Mouse (Mus musculus) intestine, embryonic 15.5 days (tissue): ENCODE results near the gene Nell1. TPM values are rescaled to one million over a fixed set of nuclear protein-coding genes. Genes with fewer than 3 reads are reported as not detected.

Source experiments
- ATAC-seq: fragments of 200-750 bp; cut with Nextera tagmentation; 2 replicates; pipeline ENCODE4 v1.8.0; 2017; ENCODE audit warnings: moderate TSS enrichment, moderate library complexity
- H3K27ac ChIP-seq: fragments of 300-500 bp; sonication (generic); 2 replicates; pipeline ENCODE4 v1.5.1; 2015; ENCODE audit warnings: mild to moderate bottlenecking, inconsistent platforms
- H3K27me3 ChIP-seq: fragments of 300-500 bp; sonication (generic); replicated peaks from 2 replicates; pipeline ENCODE4 v1.6.1; 2015; ENCODE audit warnings: inconsistent platforms
- H3K36me3 ChIP-seq: fragments of 300-500 bp; sonication (generic); 2 replicates; pipeline ENCODE4 v1.6.1; 2015; ENCODE audit warnings: inconsistent platforms
- H3K4me1 ChIP-seq: fragments of 300-500 bp; sonication (generic); replicated peaks from 2 replicates; pipeline ENCODE4 v1.6.1; 2015; ENCODE audit warnings: inconsistent platforms
- H3K4me2 ChIP-seq: fragments of 300-500 bp; sonication (generic); replicated peaks from 2 replicates; pipeline ENCODE4 v1.6.1; 2015; ENCODE audit warnings: mild to moderate bottlenecking, inconsistent platforms
- H3K4me3 ChIP-seq: fragments of 300-500 bp; sonication (generic); replicated peaks from 2 replicates; pipeline ENCODE4 v1.5.1; 2015; ENCODE audit warnings: inconsistent platforms
- H3K9ac ChIP-seq: fragments of 300-500 bp; sonication (generic); 2 replicates; pipeline ENCODE4 v1.6.1; 2015; ENCODE audit warnings: inconsistent platforms
- H3K9me3 ChIP-seq: fragments of 300-500 bp; sonication (generic); 2 replicates; pipeline ENCODE4 v1.6.1; 2016; ENCODE audit warnings: inconsistent platforms
- WGBS: fragments of 180-500 bp; shearing (Covaris S2); methylation state at CpG from one replicate; pipeline ENCODE4 v1.1.7; 2015; 5-methylcytosine and 5-hydroxymethylcytosine counted together
- polyA plus RNA-seq: library from polyadenylated mRNA; unstranded; fragments of >200 nt; fragmentation: Nextera tagmentation; extraction: Ambion mirVana; gene quantifications from 2 replicates; pipeline ENCODE4 v1.2.1, GENCODE M21; 2015

Nell1 gene
- polyA plus RNA-seq, 1 experiment from 2014 or later: 4.0 TPM

DNA sequence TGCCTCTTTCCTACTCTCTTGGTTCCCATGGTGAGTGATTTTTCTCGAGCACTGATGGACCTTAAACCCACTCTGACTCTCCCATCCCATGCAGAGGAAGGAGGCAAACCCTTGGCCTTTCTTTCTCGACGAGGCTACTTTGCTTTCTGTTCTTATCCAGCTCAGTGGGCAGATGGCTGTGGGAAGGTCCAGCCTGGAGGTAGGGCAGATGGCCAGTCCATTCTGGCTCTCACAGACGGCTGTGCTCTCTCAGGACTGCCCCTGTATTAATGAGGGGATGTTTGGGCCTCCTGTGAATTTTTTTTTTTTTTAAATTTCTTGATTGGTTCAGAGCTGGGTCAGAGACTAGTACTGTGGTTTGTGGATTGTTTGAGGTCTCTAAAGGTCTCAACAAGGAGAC is 5.1 kb upstream of the Nell1 start:
- Histone ChIP-seq H3K9me3 (no peaks in the 10 kb centered on the region), H3K36me3 (no peaks in the 10 kb centered on the region), H3K27me3 (peaks cover 7% of the 10 kb centered on the region), H3K4me1 (0 out of 2 replicates have a peak, but pooled peaks cover under 1% of the 10 kb centered on the region), H3K27ac (no peak overlapping the region), H3K4me3 (no peak overlapping the region), H3K9ac (no peak overlapping the region), H3K4me2 (no peak overlapping the region)
- 54% methylated on average over 4 of the region's 4 CpGs for WGBS
- ATAC-seq: no peak

DNA sequence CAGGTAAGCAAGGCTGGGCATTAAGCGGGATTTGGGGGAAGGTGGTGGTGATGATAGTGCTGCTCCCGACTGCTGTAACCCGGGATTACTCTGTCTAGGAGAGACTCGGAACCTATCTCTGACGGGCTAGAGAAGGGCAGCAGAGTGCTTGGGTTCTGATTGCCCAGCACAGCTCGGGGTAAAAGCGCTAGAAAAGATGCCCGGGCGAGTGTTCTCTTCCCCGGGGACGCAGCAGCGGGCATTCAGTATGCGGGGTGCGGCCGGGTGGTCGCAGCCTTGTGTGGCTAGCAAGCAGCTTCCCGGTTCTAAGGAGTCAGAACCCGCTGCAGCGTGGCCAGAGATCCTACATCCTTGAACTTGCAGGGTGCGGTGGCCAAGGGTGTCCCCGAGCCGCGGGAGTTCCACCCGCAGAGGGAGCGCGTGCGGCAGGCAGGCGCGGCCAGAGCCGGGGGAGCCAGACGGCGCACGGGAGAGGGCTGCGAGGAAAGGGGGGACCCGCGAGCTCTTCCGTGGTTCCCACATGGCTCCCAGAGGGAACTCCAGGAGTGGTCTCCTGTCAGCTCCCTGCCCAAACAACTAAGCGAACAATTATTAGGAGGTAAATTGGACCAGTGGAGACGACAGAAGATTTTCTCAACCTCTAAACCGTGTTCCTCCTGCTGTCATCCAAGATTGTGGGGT is 917 bp downstream of the Nell1 start:
- WGBS: under 1% methylated on average over 40 of the region's 40 CpGs
- peaks cover 29% of the 10 kb centered on the region for H3K27me3 ChIP-seq
- no peaks in the 10 kb centered on the region for H3K9me3 ChIP-seq
- no peak overlapping the region for H3K9ac ChIP-seq
- no peaks in the 10 kb centered on the region for H3K36me3 ChIP-seq
- ATAC-seq: peak; percentile 55
- peak overlapping the region; percentile 50 for H3K4me3 ChIP-seq
- no peak overlapping the region for H3K27ac ChIP-seq
- H3K4me2 ChIP-seq: peak overlapping the region; percentile 95
- H3K4me1 ChIP-seq: peaks cover 15% of the 10 kb centered on the region; the same call in 1 of the 2 replicates

DNA sequence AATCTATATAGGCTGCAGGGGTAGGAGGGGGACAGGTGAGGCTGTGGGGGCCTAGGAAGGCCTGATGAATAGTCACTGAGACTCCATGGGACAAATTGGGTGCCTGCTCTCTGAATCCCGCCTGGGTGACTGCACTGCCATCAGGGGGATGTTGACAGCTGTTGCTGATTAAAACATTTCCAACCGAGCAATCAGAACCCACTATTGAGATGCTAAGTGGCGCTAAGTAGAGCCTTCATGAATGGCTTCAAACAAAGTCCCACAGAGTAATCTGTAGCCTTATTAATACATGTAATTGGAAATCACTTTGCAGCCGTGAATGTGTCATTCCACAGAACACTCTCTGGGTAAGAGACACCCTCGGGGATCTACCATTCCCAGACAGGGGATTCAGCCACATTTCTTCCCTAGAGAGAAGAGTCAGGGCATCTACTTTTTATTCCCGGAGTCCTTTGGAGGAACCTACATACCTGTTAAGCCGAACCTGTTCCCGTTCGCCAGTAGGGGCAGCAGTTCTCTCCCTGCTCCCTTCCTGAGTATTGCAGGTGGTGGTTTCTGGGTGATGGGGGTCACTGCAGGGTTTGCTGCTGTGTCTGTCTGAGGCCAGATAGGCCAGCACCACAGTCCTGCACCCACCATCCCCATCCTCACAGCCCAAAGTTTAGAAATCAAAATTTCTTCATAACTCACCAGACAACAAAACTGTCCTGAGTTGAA is 7.0 kb downstream of the Nell1 start:
- Histone ChIP-seq H3K4me1 (0 out of 2 replicates have a peak, but pooled peaks cover 3% of the 10 kb centered on the region), H3K9ac (no peak overlapping the region), H3K4me3 (no peak overlapping the region), H3K9me3 (no peaks in the 10 kb centered on the region), H3K27ac (no peak overlapping the region), H3K27me3 (peaks cover 2% of the 10 kb centered on the region), H3K4me2 (no peak overlapping the region), H3K36me3 (no peaks in the 10 kb centered on the region)
- WGBS: 31% methylated on average over 9 of the region's 9 CpGs
- ATAC-seq: no peak

DNA sequence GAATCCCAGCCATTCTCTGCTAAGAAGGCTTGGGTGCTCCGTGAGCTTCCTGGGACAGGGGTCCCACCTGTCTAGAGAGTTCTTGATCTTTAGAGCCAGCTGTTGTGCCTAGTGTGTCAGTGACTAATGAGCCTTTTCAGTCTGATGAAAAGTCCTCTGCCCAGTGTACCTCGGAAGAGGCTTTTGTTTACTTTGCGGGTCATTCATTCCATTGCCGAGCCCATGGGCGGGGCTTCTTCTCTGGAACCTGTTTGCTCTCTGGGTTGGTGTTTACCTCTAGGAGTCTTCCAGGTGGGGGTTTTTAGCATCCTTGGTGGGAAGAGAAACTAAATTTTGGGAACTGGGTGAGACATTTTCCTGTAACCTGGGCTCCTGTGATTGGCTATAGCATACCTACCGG is 10.0 kb downstream of the Nell1 start:
- H3K4me3 ChIP-seq: no peak overlapping the region
- H3K27me3 ChIP-seq: no peaks in the 10 kb centered on the region; the same call in 1 of the 2 replicates
- peak overlapping the region; percentile 43; the same call in 1 of the 2 replicates for H3K4me2 ChIP-seq
- peak; percentile 66; the same call in 1 of the 2 replicates for ATAC-seq
- no peak overlapping the region for H3K27ac ChIP-seq
- H3K9me3 ChIP-seq: no peaks in the 10 kb centered on the region
- H3K4me1 ChIP-seq: 0 out of 2 replicates have a peak, but pooled peaks cover 3% of the 10 kb centered on the region
- no peaks in the 10 kb centered on the region for H3K36me3 ChIP-seq
- 26% methylated on average over 6 of the region's 6 CpGs for WGBS
- no peak overlapping the region for H3K9ac ChIP-seq

DNA sequence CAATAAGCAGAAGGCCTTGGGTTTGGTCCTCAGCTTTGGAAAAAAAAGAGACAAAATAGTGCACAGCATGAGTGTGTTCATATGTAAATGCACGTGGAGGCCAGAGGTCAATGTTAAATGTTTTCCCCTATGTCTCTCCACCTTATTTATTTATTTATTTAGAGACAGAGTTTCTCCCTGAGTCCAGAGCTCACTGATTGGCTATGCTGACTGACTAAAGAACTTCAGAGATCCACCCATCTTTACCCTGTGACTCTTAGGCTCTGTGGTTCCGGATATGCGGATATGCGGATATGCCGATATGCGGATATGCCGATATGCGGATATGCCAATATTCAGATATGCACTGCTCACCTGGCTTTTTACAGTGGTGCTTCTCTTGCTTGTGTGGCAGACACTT is 11.3 kb downstream of the Nell1 start:
- H3K9me3 ChIP-seq: no peaks in the 10 kb centered on the region
- 0 out of 2 replicates have a peak, but pooled peaks cover 3% of the 10 kb centered on the region for H3K4me1 ChIP-seq
- no peaks in the 10 kb centered on the region for H3K36me3 ChIP-seq
- no peak overlapping the region for H3K4me2 ChIP-seq
- no peak overlapping the region for H3K9ac ChIP-seq
- H3K27me3 ChIP-seq: no peaks in the 10 kb centered on the region
- ATAC-seq: no peak
- no peak overlapping the region for H3K4me3 ChIP-seq
- WGBS: 95% methylated on average over 8 of the region's 8 CpGs
- H3K27ac ChIP-seq: no peak overlapping the region

DNA sequence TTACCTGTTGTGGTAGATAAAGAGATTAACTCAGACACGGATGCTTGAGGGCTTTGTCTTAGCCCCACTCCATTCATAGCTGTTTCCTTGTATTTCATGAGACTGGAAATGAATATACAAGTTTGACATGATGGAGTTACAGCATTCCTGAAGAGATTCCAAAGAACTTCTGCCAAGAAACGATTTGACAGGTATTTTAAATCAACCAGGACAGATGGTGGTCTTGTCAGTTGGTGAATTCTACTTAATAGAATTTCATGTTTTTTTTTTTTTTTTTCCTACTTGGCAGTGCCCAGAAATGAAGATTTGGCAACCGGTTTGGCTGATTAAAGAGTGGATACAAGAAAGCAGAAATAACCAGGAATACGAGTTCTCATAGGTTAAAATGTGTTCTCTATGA is 24.7 kb downstream of the Nell1 start:
- no peaks in the 10 kb centered on the region for H3K27me3 ChIP-seq
- ATAC-seq: no peak

DNA sequence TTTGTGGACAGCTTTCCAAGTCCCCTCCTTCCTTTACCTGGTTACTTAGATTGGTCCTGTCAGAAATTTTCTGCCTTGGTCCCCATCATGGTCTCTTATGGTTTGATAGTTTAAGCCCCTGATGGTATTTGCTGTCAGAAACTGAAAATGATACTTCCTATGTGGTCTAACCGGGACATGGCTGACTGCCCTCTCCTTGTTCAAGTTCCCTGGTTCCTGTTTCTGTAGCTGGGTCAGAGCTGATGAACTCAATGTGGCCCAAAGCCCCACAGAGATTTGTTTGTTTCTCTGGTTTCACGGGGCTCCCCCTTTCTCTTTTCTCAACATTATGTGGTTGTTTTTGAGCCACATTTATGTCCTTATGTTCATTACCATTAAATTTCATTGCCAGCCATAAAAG is 30.6 kb downstream of the Nell1 start:
- Histone ChIP-seq H3K4me3 (no peak overlapping the region), H3K9me3 (no peaks in the 10 kb centered on the region), H3K4me2 (no peak overlapping the region), H3K36me3 (no peaks in the 10 kb centered on the region), H3K27ac (no peak overlapping the region), H3K27me3 (no peaks in the 10 kb centered on the region), H3K9ac (no peak overlapping the region), H3K4me1 (no peaks in the 10 kb centered on the region)
- ATAC-seq: no peak
- 59% methylated on average over 2 of the region's 2 CpGs for WGBS

More for the DNA sequence above, 24.7 kb downstream of the Nell1 start:
- H3K9ac ChIP-seq: no peak overlapping the region
- no peaks in the 10 kb centered on the region for H3K36me3 ChIP-seq
- no peak overlapping the region for H3K27ac ChIP-seq
- no peak overlapping the region for H3K4me3 ChIP-seq
- no peaks in the 10 kb centered on the region for H3K9me3 ChIP-seq
- 73% methylated on average over 4 of the region's 4 CpGs for WGBS
- H3K4me1 ChIP-seq: no peaks in the 10 kb centered on the region
- no peak overlapping the region for H3K4me2 ChIP-seq

DNA sequence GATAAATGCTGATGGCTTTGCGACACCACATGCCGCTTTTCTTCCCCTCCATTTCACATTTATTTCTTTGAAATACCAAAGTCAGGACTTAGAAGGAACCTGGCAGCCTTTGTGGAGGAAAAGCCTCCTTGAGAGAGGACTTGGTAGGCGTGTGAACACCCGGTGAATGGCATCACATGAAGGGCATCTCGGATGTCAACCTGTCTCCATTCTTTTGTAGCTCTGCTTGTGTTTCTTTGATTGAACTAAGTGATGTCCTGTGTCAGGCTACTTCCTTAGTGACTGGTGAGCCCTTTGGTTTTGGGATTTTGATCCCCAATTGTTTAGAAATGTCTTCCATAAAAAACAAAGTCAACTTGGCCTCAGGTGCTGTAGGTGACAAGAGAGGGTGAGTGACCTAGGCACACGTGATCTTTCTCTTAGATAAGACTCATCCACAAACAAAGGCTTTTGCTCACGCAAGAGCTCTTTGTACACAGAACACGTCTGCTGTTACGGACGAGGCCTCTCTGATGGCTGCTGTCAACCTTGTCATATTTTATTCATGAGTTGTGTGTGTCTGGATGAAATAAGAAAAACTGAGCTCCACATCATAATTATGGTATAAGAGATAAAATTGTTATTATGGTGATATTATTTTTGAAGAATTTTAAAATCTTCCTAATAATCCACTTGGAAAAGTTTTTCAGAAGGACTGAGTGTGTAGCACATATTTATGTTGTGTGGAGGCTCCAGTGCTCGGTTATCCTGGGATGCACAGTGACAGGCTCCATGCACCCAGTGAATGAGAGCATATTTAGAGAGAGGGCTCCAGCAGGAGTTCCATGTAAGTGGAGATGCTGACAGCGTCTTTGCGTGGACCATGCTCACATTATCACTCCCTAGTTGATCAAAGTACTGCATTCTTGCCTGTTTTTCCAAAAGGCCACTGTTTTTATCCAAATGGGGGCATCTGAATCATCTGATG is 60.8 kb downstream of the Nell1 start:
- H3K36me3 ChIP-seq: no peaks in the 10 kb centered on the region
- H3K9me3 ChIP-seq: no peaks in the 10 kb centered on the region
- no peak for ATAC-seq
- H3K27me3 ChIP-seq: no peaks in the 10 kb centered on the region
- H3K4me3 ChIP-seq: no peak overlapping the region
- H3K9ac ChIP-seq: no peak overlapping the region
- no peak overlapping the region for H3K4me2 ChIP-seq
- 76% methylated on average over 13 of the region's 13 CpGs for WGBS
- no peak overlapping the region for H3K27ac ChIP-seq
- H3K4me1 ChIP-seq: no peaks in the 10 kb centered on the region

DNA sequence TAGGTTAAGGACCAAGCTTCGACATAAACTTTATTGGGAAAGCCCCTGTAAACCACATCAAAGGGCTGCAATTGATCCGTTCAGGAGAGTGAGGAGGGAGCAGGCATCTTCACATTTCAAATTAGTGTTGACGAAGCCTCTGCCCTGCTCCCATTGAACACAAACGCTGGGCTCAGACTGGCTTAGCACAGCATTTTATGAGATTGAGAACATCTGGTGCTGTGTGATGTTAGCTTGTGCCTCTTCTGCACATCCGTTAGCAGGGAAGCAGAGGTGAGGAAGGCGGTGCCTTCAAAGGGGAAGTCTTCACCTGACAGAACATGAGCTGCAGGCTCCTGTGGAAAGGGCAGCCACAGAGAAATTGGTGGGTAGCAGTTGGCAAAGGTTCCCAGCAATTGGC is 66.4 kb downstream of the Nell1 start:
- Histone ChIP-seq H3K36me3 (no peaks in the 10 kb centered on the region), H3K27ac (no peak overlapping the region), H3K4me3 (no peak overlapping the region), H3K9me3 (no peaks in the 10 kb centered on the region), H3K9ac (no peak overlapping the region), H3K4me2 (no peak overlapping the region), H3K4me1 (no peaks in the 10 kb centered on the region), H3K27me3 (no peaks in the 10 kb centered on the region)
- WGBS: 31% methylated on average over 6 of the region's 6 CpGs
- ATAC-seq: no peak

DNA sequence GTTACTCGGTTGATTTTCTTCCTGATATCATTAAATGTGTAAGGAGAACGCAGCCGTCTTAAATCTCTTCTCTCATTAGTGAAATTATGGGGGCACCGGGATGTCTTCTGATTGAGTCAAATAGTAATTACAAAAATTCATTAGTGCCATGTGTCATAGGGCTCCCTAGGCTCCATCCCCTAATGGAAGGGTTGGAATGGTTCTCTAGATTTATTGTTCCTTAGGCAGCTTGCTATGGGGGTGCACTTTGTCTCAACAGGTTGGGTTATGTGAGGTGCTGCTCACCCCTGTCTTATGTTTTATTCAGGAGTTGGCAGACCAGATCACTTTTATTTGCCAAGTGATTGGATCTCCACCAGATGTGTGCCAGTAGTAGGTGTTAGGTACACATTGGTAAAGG is 75.5 kb downstream of the Nell1 start:
- Histone ChIP-seq H3K4me2 (no peak overlapping the region), H3K4me3 (no peak overlapping the region), H3K4me1 (no peaks in the 10 kb centered on the region), H3K9me3 (no peaks in the 10 kb centered on the region), H3K27me3 (no peaks in the 10 kb centered on the region), H3K27ac (no peak overlapping the region), H3K36me3 (no peaks in the 10 kb centered on the region), H3K9ac (no peak overlapping the region)
- WGBS: 78% methylated on average over 4 of the region's 4 CpGs
- no peak for ATAC-seq

DNA sequence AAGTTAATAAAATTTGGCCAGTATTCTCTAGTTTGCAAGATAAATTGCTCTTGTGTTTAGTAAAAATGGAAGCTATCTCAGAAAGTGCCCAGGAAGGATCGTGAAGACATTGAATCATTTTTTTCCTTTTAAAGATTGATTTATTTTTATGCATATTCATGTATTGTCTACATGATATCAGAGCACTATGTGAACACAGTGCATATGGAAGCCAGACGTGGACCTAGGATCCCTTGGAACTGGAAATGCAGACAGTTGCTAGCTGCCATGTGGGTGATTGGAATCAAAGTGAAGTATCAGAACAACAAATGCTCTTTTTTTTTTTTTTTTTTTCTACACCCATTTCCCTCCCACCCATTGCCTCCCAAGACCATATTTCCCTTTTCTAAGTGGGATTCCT is 79.0 kb downstream of the Nell1 start:
- H3K4me3 ChIP-seq: no peak overlapping the region
- no peak overlapping the region for H3K9ac ChIP-seq
- 85% methylated on average over 2 of the region's 2 CpGs for WGBS
- H3K4me2 ChIP-seq: no peak overlapping the region
- no peaks in the 10 kb centered on the region for H3K4me1 ChIP-seq
- no peak for ATAC-seq
- no peaks in the 10 kb centered on the region for H3K36me3 ChIP-seq
- H3K27ac ChIP-seq: no peak overlapping the region
- H3K9me3 ChIP-seq: no peaks in the 10 kb centered on the region
- no peaks in the 10 kb centered on the region for H3K27me3 ChIP-seq

DNA sequence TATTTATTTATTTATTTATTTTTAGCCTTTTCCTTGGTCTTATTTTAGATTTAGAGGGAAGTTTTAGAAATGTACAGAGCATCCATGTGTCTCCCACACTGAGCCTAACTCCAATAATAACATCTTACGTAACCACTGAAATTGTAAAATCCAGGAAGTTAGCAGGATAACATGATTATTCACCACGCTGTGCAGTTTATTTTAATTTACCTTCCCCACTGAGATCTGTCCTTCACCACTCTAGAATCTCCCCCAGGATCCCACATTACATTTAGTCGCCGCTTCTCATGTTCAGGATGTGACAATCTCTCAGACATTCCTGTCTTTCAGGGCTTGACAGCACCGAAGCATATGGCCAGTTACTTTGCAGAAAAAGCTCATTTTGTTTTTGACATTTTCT is 119.8 kb downstream of the Nell1 start:
- no peaks in the 10 kb centered on the region for H3K36me3 ChIP-seq
- H3K27ac ChIP-seq: no peak overlapping the region
- H3K9ac ChIP-seq: no peak overlapping the region
- H3K9me3 ChIP-seq: no peaks in the 10 kb centered on the region
- no peak for ATAC-seq
- H3K4me1 ChIP-seq: no peaks in the 10 kb centered on the region
- 84% methylated on average over 5 of the region's 5 CpGs for WGBS
- no peak overlapping the region for H3K4me2 ChIP-seq
- H3K27me3 ChIP-seq: no peaks in the 10 kb centered on the region
- no peak overlapping the region for H3K4me3 ChIP-seq
